Mouse (Mus musculus): ENCODE measurements around the gene Pla1a.

Pla1a gene

GRCm38 (mm10) chr16:38365390-38365789 lies 67.6 kb downstream of the Pla1a start:
- no peak for DNase-seq

- DNase-seq = no peak
Observed at GRCm38 (mm10) chr16:38363657-38364056, 69.3 kb downstream of the Pla1a start.

- no peak for DNase-seq
Observed at GRCm38 (mm10) chr16:38363256-38363595, 69.7 kb downstream of the Pla1a start.

GRCm38 (mm10) chr16:38362493-38363255 lies 70.3 kb downstream of the Pla1a start:
- no peak for DNase-seq

GRCm38 (mm10) chr16:38361933-38362332 lies 71.0 kb downstream of the Pla1a start, which contains the start of gene Popdc2:
Gene Popdc2 (plus strand): TSS chr16:38362209.
- no peak for DNase-seq

- DNase-seq = no peak
Observed at GRCm38 (mm10) chr16:38360317-38360716, 72.6 kb downstream of the Pla1a start.

GRCm38 (mm10) chr16:38359857-38360256 lies 73.1 kb downstream of the Pla1a start:
- no peak for DNase-seq

- no peak for DNase-seq
Observed at GRCm38 (mm10) chr16:38359241-38359640, 73.7 kb downstream of the Pla1a start.

- no peak for DNase-seq
Observed at GRCm38 (mm10) chr16:38358256-38358812, 74.6 kb downstream of the Pla1a start.

- no peak for DNase-seq
Observed at GRCm38 (mm10) chr16:38354185-38354913, 78.6 kb downstream of the Pla1a start.

GRCm38 (mm10) chr16:38353642-38354041 lies 79.3 kb downstream of the Pla1a start:
- no peak for DNase-seq

GRCm38 (mm10) chr16:38352851-38353250 lies 80.1 kb downstream of the Pla1a start:
- no peak for DNase-seq

- peak in 1 of 2 experiments; percentile 22 for DNase-seq
Observed at GRCm38 (mm10) chr16:38352031-38352430, 80.9 kb downstream of the Pla1a start.

- DNase-seq = no peak
Observed at GRCm38 (mm10) chr16:38350939-38351338, 82.0 kb downstream of the Pla1a start.

- DNase-seq = no peak
Observed at GRCm38 (mm10) chr16:38350361-38350855, 82.5 kb downstream of the Pla1a start.

- DNase-seq = no peak
Observed at GRCm38 (mm10) chr16:38349881-38350280, 83.1 kb downstream of the Pla1a start.

GRCm38 (mm10) chr16:38348217-38348761 lies 84.7 kb downstream of the Pla1a start:
- DNase-seq = no peak

GRCm38 (mm10) chr16:38347588-38347987 lies 85.4 kb downstream of the Pla1a start:
- no peak for DNase-seq

GRCm38 (mm10) chr16:38346529-38347325 lies 86.2 kb downstream of the Pla1a start, which contains the start of the genes Cox17 and Gm21987:
Gene Cox17 (plus strand): TSS chr16:38346991.
Gene Gm21987 (plus strand): TSS chr16:38347040.
- peak; percentile 93 to 95 for DNase-seq

Data from cerebellum, postnatal 36 days (tissue).